Mouse (Mus musculus) heart, embryonic 13.5 days (tissue): ENCODE results near the gene Tob2. TPM values are rescaled to one million over a fixed set of nuclear protein-coding genes. Genes with fewer than 3 reads are reported as not detected.

ENCODE experiments used
- ATAC-seq: fragments of 200-750 bp; cut with Nextera tagmentation; 2 replicates; pipeline ENCODE4 v1.8.0; 2017; ENCODE audit warnings: moderate TSS enrichment; ENCODE audit not compliant: insufficient number of reproducible peaks, low FRiP score, low TSS enrichment; ENCODE audit errors: extremely low read depth
- H3K27ac ChIP-seq: fragments of 300-500 bp; sonication (generic); replicated peaks from 2 replicates; pipeline ENCODE4 v1.5.1; 2015; ENCODE audit warnings: moderate library complexity, mild to moderate bottlenecking, inconsistent platforms
- H3K27me3 ChIP-seq: fragments of 300-500 bp; sonication (generic); replicated peaks from 2 replicates; pipeline ENCODE4 v1.6.1; 2015; ENCODE audit warnings: mild to moderate bottlenecking, inconsistent platforms
- H3K36me3 ChIP-seq: fragments of 300-500 bp; sonication (generic); 2 replicates; pipeline ENCODE4 v1.6.1; 2015; ENCODE audit warnings: mild to moderate bottlenecking, inconsistent platforms
- H3K4me1 ChIP-seq: fragments of 300-500 bp; sonication (generic); 2 replicates; pipeline ENCODE4 v1.6.1; 2015; ENCODE audit warnings: inconsistent platforms
- H3K4me2 ChIP-seq: fragments of 300-500 bp; sonication (generic); 2 replicates; pipeline ENCODE4 v1.6.1; 2015; ENCODE audit warnings: inconsistent platforms, mild to moderate bottlenecking, moderate library complexity
- H3K4me3 ChIP-seq: fragments of 300-500 bp; sonication (generic); 2 replicates; pipeline ENCODE4 v1.5.1; 2015; ENCODE audit warnings: moderate library complexity, mild to moderate bottlenecking, inconsistent platforms
- H3K9ac ChIP-seq: fragments of 300-500 bp; sonication (generic); 2 replicates; pipeline ENCODE4 v1.6.1; 2015; ENCODE audit warnings: inconsistent platforms, mild to moderate bottlenecking, moderate library complexity
- H3K9me3 ChIP-seq: fragments of 300-500 bp; sonication (generic); 2 replicates; pipeline ENCODE4 v1.6.1; 2016; ENCODE audit warnings: inconsistent platforms
- WGBS: fragments of 180-500 bp; shearing (Covaris S2); methylation state at CpG from one replicate; pipeline ENCODE4 v1.1.7; 2015; ENCODE audit warnings: mixed read lengths; 5-methylcytosine and 5-hydroxymethylcytosine counted together
- polyA plus RNA-seq: library from polyadenylated mRNA; unstranded; fragments of >200 nt; fragmentation: Nextera tagmentation; extraction: Ambion mirVana; gene quantifications from 2 replicates; pipeline ENCODE4 v1.2.1, GENCODE M21; 2015

Gene Tob2
- polyA plus RNA-seq, 1 experiment from 2014 or later: 11.8 TPM

DNA sequence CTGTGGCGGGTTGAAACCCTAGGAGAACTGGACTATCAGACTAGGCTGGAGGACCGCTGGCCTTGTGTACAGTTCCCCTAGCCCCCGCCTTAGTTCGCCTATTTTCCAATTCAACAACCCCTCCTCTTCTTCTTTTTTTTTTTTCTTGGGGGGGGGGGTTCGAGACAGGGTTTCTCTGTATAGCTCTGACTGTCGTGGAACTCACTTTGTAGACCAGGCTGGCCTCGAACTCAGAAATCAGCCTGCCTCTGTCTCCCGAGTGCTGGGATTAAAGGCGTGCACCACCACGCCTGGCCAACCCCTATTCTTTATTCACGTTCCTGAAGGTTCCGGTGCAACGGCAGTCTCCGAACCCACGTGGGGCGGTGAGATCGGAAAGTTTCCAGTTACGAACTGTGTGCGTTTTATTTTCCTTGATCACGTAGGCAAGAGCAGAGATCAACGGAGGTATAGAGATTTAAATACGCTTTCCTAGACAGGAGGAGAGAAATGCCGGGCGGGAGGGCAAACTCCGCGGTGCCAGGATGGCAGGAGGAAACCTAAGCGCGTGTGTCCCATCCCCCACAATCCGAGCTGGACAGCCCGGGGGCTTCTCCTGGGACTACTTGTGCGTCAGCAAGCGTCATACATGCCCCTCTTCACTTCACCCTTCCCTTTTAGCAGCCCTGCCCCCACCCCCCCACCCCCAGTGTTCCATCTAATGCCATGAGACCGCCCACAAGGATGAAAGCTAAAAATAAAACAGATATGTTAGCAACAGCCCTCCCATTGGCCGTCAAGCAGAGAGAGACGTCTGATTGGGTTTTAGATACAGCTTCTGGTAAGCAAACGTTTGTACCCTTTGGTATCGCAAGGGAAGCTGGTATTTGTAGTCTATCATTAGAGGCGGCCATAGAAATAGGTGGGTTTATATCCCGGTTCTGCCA lies 997 bp upstream of the Tob2 start:
- H3K9me3 ChIP-seq: no peaks in the 10 kb centered on the region

GRCm38 (mm10) chr15:81858138-81858516 lies 469 bp downstream of the Tob2 start:
- Histone ChIP-seq H3K4me3 (peak overlapping the region; percentile 83), H3K36me3 (peaks cover 15% of the 10 kb centered on the region), H3K4me2 (peak overlapping the region; percentile 89), H3K27me3 (no peaks in the 10 kb centered on the region), H3K4me1 (peaks cover 34% of the 10 kb centered on the region), H3K27ac (peak overlapping the region; percentile 98), H3K9ac (peak overlapping the region; percentile 92), H3K9me3 (no peaks in the 10 kb centered on the region)
- under 1% methylated on average over 23 of the region's 23 CpGs for WGBS
- peak; percentile 13; the same call in 1 of the 2 replicates for ATAC-seq

More for the DNA sequence above, 997 bp upstream of the Tob2 start:
- Histone ChIP-seq H3K4me3 (peak overlapping the region; percentile 83), H3K27me3 (no peaks in the 10 kb centered on the region), H3K9ac (peak overlapping the region; percentile 92), H3K4me1 (peaks cover 33% of the 10 kb centered on the region), H3K36me3 (peaks cover 11% of the 10 kb centered on the region), H3K27ac (peak overlapping the region; percentile 98), H3K4me2 (peak overlapping the region; percentile 89)
- ATAC-seq: peak; percentile 59
- 1% methylated on average over 39 of the region's 39 CpGs for WGBS

- Histone ChIP-seq H3K9me3 (no peaks in the 10 kb centered on the region), H3K4me1 (peaks cover 34% of the 10 kb centered on the region), H3K27ac (peak overlapping the region; percentile 98), H3K36me3 (peaks cover 19% of the 10 kb centered on the region), H3K4me2 (peak overlapping the region; percentile 89), H3K9ac (peak overlapping the region; percentile 92), H3K4me3 (peak overlapping the region; percentile 83), H3K27me3 (no peaks in the 10 kb centered on the region)
- no peak for ATAC-seq
- WGBS: under 1% methylated on average over 33 of the region's 33 CpGs
These were observed 876 bp downstream of the Tob2 start for GRCm38 (mm10) chr15:81857724-81858116.

DNA sequence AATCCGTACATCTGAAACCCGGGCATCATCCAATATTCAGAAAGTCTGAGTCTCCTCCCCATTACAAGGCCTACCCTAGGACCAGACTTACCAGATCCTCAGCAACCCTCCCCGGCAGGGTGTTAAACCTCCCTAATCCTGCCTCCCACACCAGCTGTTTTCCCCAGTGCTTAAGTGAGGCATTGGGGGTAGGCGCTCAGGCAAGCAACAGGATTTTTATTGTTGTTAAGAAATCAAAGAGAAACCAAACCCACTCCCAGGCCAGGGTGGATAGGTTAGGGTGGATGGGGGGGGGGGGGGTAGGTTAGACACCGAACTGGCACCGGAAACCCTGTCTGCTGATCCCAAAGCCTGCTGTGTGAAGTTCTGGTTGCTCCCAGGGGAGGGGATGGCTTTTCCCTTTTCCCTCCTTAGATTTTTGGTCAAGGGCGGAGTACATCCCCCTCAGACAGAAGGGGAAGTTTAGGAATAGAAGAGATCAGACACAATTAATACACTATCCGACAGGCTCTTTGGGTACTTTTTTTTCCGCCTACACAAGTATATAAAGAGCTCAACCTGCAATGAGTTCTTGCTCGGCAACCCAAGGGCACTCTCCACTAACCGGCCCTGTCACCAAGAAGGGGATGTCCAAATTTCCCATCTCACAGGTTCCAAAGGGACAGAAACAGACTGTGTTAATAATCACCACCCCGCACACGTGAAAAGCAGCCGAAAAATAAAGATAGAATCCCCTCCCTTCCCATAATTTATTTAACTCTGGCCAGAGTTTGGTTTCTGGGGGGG lies 1.5 kb downstream of the Tob2 start:
- no peak for ATAC-seq
- WGBS: under 1% methylated on average over 14 of the region's 14 CpGs

GRCm38 (mm10) chr15:81856030-81856790 lies 2.4 kb downstream of the Tob2 start:
- H3K9ac ChIP-seq: peak overlapping the region; percentile 92
- peaks cover 34% of the 10 kb centered on the region for H3K4me1 ChIP-seq
- peak overlapping the region; percentile 98 for H3K27ac ChIP-seq
- no peaks in the 10 kb centered on the region for H3K27me3 ChIP-seq
- H3K4me3 ChIP-seq: peak overlapping the region; percentile 83
- peaks cover 34% of the 10 kb centered on the region for H3K36me3 ChIP-seq
- peak overlapping the region; percentile 89 for H3K4me2 ChIP-seq
- H3K9me3 ChIP-seq: no peaks in the 10 kb centered on the region
- WGBS: under 1% methylated on average over 28 of the region's 28 CpGs
- peak; percentile 83 for ATAC-seq

More for the DNA sequence above, 1.5 kb downstream of the Tob2 start:
- Histone ChIP-seq H3K27me3 (no peaks in the 10 kb centered on the region), H3K4me2 (peak overlapping the region; percentile 89), H3K4me1 (peaks cover 34% of the 10 kb centered on the region), H3K9ac (peak overlapping the region; percentile 92), H3K9me3 (no peaks in the 10 kb centered on the region), H3K4me3 (peak overlapping the region; percentile 83), H3K36me3 (peaks cover 25% of the 10 kb centered on the region), H3K27ac (peak overlapping the region; percentile 98)

DNA sequence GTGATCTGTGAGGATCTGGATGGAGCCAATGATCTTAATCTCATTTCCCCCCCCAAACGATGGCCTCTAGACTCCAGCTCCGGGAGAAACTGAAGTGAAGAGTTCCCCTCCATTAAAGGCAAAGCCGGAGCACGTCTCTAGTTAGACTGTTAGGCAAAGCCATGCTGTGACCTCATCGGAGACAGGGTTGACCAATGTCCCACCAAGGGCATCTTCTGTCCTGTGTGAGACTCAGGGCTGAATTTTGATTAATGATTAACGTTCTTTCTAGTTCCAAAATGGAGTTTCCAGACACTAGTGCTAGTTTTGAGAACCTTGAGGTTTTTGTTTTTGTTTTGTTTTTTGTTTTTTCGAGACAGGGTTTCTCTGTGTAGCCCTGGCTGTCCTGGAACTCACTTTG lies 5.5 kb downstream of the Tob2 start:
- 84% methylated on average over 7 of the region's 7 CpGs for WGBS
- Histone ChIP-seq H3K4me2 (no peak overlapping the region), H3K4me3 (no peak overlapping the region), H3K27me3 (no peaks in the 10 kb centered on the region), H3K9me3 (no peaks in the 10 kb centered on the region), H3K36me3 (peaks cover 62% of the 10 kb centered on the region), H3K9ac (peak overlapping the region; percentile 24; the same call in 1 of the 2 replicates), H3K4me1 (peaks cover 26% of the 10 kb centered on the region), H3K27ac (no peak overlapping the region)
- no peak for ATAC-seq

DNA sequence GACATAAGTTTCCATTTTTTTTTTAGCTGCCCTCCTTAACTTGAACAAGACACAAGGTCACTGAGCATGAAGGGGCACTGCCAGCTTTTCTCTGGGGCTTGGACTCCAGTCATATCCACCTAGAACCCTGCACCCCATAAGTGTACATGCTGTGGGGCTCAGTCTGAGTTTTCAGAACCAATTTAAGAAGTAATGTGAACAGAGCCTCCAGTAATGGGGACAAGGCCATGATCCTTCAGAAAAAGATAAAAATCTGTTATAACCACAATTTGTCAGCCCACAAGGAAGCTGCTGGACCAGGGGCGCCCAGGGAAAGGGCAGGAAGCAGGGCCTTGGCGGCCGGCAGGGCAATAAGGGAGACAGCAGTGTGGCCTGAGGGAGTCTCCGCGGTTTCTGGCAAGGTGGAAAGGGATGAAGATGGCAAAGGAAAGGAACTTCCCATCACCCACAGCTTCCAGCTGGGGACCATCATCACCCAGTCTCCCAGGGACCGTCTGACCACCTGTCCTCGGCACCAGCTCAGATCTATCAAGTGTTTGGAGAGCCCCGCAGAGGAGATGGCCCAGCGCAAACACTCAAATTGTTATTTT lies 6.1 kb downstream of the Tob2 start:
- H3K4me2 ChIP-seq: no peak overlapping the region
- H3K4me3 ChIP-seq: no peak overlapping the region
- H3K9me3 ChIP-seq: no peaks in the 10 kb centered on the region
- H3K9ac ChIP-seq: no peak overlapping the region
- 74% methylated on average over 9 of the region's 9 CpGs for WGBS
- H3K27ac ChIP-seq: no peak overlapping the region
- H3K4me1 ChIP-seq: peaks cover 26% of the 10 kb centered on the region
- peaks cover 68% of the 10 kb centered on the region for H3K36me3 ChIP-seq
- no peak for ATAC-seq
- no peaks in the 10 kb centered on the region for H3K27me3 ChIP-seq

DNA sequence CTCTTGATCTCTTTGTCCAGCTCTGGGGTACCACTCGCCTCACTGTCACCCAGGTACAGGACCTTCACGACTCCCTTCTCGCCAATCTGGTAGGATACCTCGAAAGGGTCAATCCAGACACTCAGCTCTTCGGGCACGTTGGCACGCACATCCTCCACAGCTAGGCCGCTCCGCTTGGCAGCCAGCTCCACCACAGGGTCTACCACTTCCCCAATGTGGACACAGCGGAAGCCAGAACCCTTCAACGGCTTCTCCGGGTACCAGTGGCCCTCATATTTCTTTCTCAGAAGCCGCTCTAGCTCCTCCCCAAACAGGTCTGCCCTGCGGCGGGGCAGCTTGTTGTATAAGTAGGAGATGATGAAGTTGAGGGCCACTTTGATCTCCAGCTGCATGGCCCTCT lies 7.2 kb downstream of the Tob2 start:
- no peak overlapping the region for H3K9ac ChIP-seq
- H3K4me1 ChIP-seq: peaks cover 21% of the 10 kb centered on the region
- H3K4me3 ChIP-seq: no peak overlapping the region
- H3K36me3 ChIP-seq: peaks cover 78% of the 10 kb centered on the region
- no peak overlapping the region for H3K27ac ChIP-seq
- 95% methylated on average over 15 of the region's 15 CpGs for WGBS
- H3K4me2 ChIP-seq: no peak overlapping the region
- H3K27me3 ChIP-seq: no peaks in the 10 kb centered on the region
- ATAC-seq: no peak
- H3K9me3 ChIP-seq: no peaks in the 10 kb centered on the region

DNA sequence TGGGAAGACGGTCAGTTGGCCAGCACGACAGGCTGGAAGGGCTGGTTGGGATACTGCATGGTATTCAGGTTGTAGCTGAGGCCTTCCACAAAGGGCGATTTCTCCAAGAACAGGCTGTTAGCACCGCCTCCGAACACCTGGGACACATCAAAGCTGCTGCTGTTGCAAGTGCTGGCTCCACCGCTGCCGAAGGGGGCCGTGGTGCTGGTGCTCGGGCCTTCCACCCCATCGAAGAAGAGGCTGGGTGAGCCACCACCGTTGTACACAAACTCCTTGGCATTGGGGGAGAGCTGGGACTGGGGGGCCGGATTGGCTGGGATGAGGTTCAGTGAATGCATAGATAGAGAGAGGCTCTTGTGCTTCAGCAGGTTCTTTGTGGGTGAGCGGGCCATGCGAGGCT lies 7.9 kb downstream of the Tob2 start:
- Histone ChIP-seq H3K4me2 (no peak overlapping the region), H3K36me3 (peaks cover 78% of the 10 kb centered on the region), H3K27ac (no peak overlapping the region), H3K27me3 (no peaks in the 10 kb centered on the region), H3K4me3 (no peak overlapping the region), H3K9me3 (no peaks in the 10 kb centered on the region), H3K4me1 (peaks cover 23% of the 10 kb centered on the region), H3K9ac (no peak overlapping the region)
- no peak for ATAC-seq
- WGBS: 83% methylated on average over 14 of the region's 14 CpGs

DNA sequence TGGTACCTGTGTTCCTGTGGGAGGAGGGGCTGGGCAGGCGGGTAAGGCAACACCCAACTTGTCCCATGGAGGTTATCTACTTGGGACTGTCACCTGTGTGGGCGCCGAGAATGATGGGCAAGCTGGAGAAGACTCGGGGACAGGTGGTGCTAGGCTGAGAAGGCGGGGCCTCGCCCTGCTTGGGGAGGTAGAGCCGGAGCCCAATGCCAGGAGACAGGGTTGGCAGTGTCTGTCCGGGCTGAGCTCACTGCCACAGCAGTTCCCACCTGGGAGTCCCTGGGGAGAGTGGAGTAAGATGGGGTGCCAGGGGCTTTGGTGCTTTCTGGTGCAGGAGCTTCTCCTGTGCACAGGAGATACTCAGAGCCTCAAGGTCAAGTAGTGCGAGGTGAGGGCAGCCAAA lies 9.5 kb downstream of the Tob2 start:
- Histone ChIP-seq H3K27me3 (no peaks in the 10 kb centered on the region), H3K9ac (no peak overlapping the region), H3K4me3 (no peak overlapping the region), H3K4me1 (peaks cover 14% of the 10 kb centered on the region), H3K4me2 (no peak overlapping the region), H3K36me3 (peaks cover 72% of the 10 kb centered on the region), H3K27ac (no peak overlapping the region), H3K9me3 (no peaks in the 10 kb centered on the region)
- no peak for ATAC-seq
- 78% methylated on average over 9 of the region's 9 CpGs for WGBS
